Mouse (Mus musculus) limb, embryonic 11.5 days (tissue): Measurements from ENCODE around the gene Npas2. TPM values are rescaled to one million over a fixed set of nuclear protein-coding genes. Genes with fewer than 3 reads are reported as not detected.

Experiments
- ATAC-seq: fragments of 200-750 bp; cut with Nextera tagmentation; 2 replicates; pipeline ENCODE4 v1.8.0; 2017; ENCODE audit warnings: low read depth; ENCODE audit not compliant: insufficient number of reproducible peaks, low FRiP score, low TSS enrichment
- DNase-seq: peaks from one replicate; pipeline ENCODE4 v3.0.0-alpha.2; 2015; ENCODE audit warnings: low spot score
- H3K27ac ChIP-seq: fragments of 300-500 bp; sonication (generic); replicated peaks from 2 replicates; pipeline ENCODE4 v1.5.1; 2014; ENCODE audit warnings: low read depth, mild to moderate bottlenecking, low read length
- H3K27me3 ChIP-seq: fragments of 300-500 bp; sonication (generic); 2 replicates; pipeline ENCODE4 v1.6.1; 2014; ENCODE audit warnings: mild to moderate bottlenecking, low read length, mixed read lengths; ENCODE audit not compliant: control insufficient read depth, insufficient read depth
- H3K36me3 ChIP-seq: fragments of 300-500 bp; sonication (generic); 2 replicates; pipeline ENCODE4 v1.6.1; 2014; ENCODE audit warnings: mild to moderate bottlenecking, low read length, moderate library complexity, mixed read lengths; ENCODE audit not compliant: control insufficient read depth, insufficient read depth
- H3K4me1 ChIP-seq: fragments of 300-500 bp; sonication (generic); 2 replicates; pipeline ENCODE4 v1.6.1; 2014; ENCODE audit warnings: low read length, mixed read lengths; ENCODE audit not compliant: control insufficient read depth, insufficient read depth
- H3K4me2 ChIP-seq: fragments of 300-500 bp; sonication (generic); 2 replicates; pipeline ENCODE4 v1.6.1; 2014; ENCODE audit warnings: low read depth, mild to moderate bottlenecking, moderate library complexity; ENCODE audit not compliant: severe bottlenecking
- H3K4me3 ChIP-seq: fragments of 300-500 bp; sonication (generic); 2 replicates; pipeline ENCODE4 v1.5.1; 2014; ENCODE audit warnings: low read depth, low read length
- H3K9ac ChIP-seq: fragments of 300-500 bp; sonication (generic); 2 replicates; pipeline ENCODE4 v1.6.1; 2014; ENCODE audit warnings: mild to moderate bottlenecking, low read length
- H3K9me3 ChIP-seq: fragments of 300-500 bp; sonication (generic); 2 replicates; pipeline ENCODE4 v1.6.1; 2016; ENCODE audit warnings: low read length; ENCODE audit not compliant: control insufficient read depth
- WGBS: fragments of 180-500 bp; shearing (Covaris S2); extraction: QIAGEN DNeasy Blood & Tissue Kit; methylation state at CpG from one replicate; pipeline ENCODE4 v1.1.7; 2014; 5-methylcytosine and 5-hydroxymethylcytosine counted together
- polyA plus RNA-seq: library from polyadenylated mRNA; unstranded; fragments of >200 nt; fragmentation: Nextera tagmentation; extraction: Ambion mirVana; gene quantifications from 2 replicates; pipeline ENCODE4 v1.2.1, GENCODE M21; 2014

Npas2 gene
- polyA plus RNA-seq, 1 experiment from 2014 or later: 0.03 TPM

GRCm38 (mm10) chr1:39257331-39257594, 63.7 kb downstream of the Npas2 start:
- Histone ChIP-seq H3K27me3 (no peaks in the 10 kb centered on the region), H3K36me3 (no peaks in the 10 kb centered on the region), H3K4me1 (no peaks in the 10 kb centered on the region), H3K4me3 (no peak overlapping the region), H3K9me3 (0 out of 2 replicates have a peak, but pooled peaks cover 3% of the 10 kb centered on the region), H3K4me2 (no peak overlapping the region), H3K27ac (no peak overlapping the region), H3K9ac (no peak overlapping the region)
- DNase-seq: no peak
- 75% methylated on average over 3 of the region's 3 CpGs for WGBS
- ATAC-seq: no peak

GRCm38 (mm10) chr1:39259668-39260067, 66.1 kb downstream of the Npas2 start:
- H3K4me1 ChIP-seq: no peaks in the 10 kb centered on the region
- no peak overlapping the region for H3K4me3 ChIP-seq
- ATAC-seq: no peak
- no peak for DNase-seq
- no peaks in the 10 kb centered on the region for H3K27me3 ChIP-seq
- no peaks in the 10 kb centered on the region for H3K36me3 ChIP-seq
- 0 out of 2 replicates have a peak, but pooled peaks cover 3% of the 10 kb centered on the region for H3K9me3 ChIP-seq
- H3K4me2 ChIP-seq: no peak overlapping the region
- H3K9ac ChIP-seq: no peak overlapping the region
- H3K27ac ChIP-seq: no peak overlapping the region
- 55% methylated on average over 3 of the region's 3 CpGs for WGBS

- ATAC-seq: no peak
- no peaks in the 10 kb centered on the region for H3K36me3 ChIP-seq
- no peaks in the 10 kb centered on the region for H3K27me3 ChIP-seq
Observed at GRCm38 (mm10) chr1:39260183-39260978, 66.8 kb downstream of the Npas2 start.

GRCm38 (mm10) chr1:39266843-39267512, 73.4 kb downstream of the Npas2 start:
- DNase-seq: no peak
- 90% methylated on average over 9 of the region's 9 CpGs for WGBS
- Histone ChIP-seq H3K4me3 (no peak overlapping the region), H3K36me3 (no peaks in the 10 kb centered on the region), H3K27ac (no peak overlapping the region), H3K9ac (no peak overlapping the region), H3K4me2 (no peak overlapping the region), H3K4me1 (no peaks in the 10 kb centered on the region), H3K27me3 (no peaks in the 10 kb centered on the region), H3K9me3 (no peaks in the 10 kb centered on the region)
- no peak for ATAC-seq

More at GRCm38 (mm10) chr1:39260183-39260978, 66.8 kb downstream of the Npas2 start:
- no peak overlapping the region for H3K9ac ChIP-seq
- no peak overlapping the region for H3K4me3 ChIP-seq
- H3K9me3 ChIP-seq: 0 out of 2 replicates have a peak, but pooled peaks cover 3% of the 10 kb centered on the region
- H3K27ac ChIP-seq: no peak overlapping the region
- WGBS: 81% methylated on average over 8 of the region's 8 CpGs
- H3K4me2 ChIP-seq: no peak overlapping the region
- no peaks in the 10 kb centered on the region for H3K4me1 ChIP-seq
- DNase-seq: no peak

GRCm38 (mm10) chr1:39272976-39273375, 79.4 kb downstream of the Npas2 start:
- ATAC-seq (no peak), DNase-seq (no peak)
- Histone ChIP-seq H3K36me3 (no peaks in the 10 kb centered on the region), H3K9me3 (no peaks in the 10 kb centered on the region), H3K4me1 (no peaks in the 10 kb centered on the region), H3K27me3 (no peaks in the 10 kb centered on the region), H3K4me2 (no peak overlapping the region), H3K9ac (no peak overlapping the region), H3K27ac (no peak overlapping the region), H3K4me3 (no peak overlapping the region)
- WGBS: 81% methylated on average over 6 of the region's 6 CpGs

GRCm38 (mm10) chr1:39280391-39280790, 86.9 kb downstream of the Npas2 start:
- DNase-seq (no peak), ATAC-seq (no peak)
- H3K27ac ChIP-seq: no peak overlapping the region
- WGBS: 90% methylated on average over 7 of the region's 7 CpGs
- H3K27me3 ChIP-seq: no peaks in the 10 kb centered on the region
- no peaks in the 10 kb centered on the region for H3K9me3 ChIP-seq
- no peaks in the 10 kb centered on the region for H3K36me3 ChIP-seq
- no peak overlapping the region for H3K9ac ChIP-seq
- H3K4me3 ChIP-seq: no peak overlapping the region
- no peaks in the 10 kb centered on the region for H3K4me1 ChIP-seq
- no peak overlapping the region for H3K4me2 ChIP-seq

GRCm38 (mm10) chr1:39280989-39281875, 87.7 kb downstream of the Npas2 start:
- no peaks in the 10 kb centered on the region for H3K9me3 ChIP-seq
- 81% methylated on average over 15 of the region's 15 CpGs for WGBS
- H3K27me3 ChIP-seq: no peaks in the 10 kb centered on the region
- DNase-seq (no peak), ATAC-seq (no peak)
- no peak overlapping the region for H3K4me2 ChIP-seq
- H3K36me3 ChIP-seq: no peaks in the 10 kb centered on the region
- H3K4me3 ChIP-seq: no peak overlapping the region
- H3K27ac ChIP-seq: no peak overlapping the region
- no peak overlapping the region for H3K9ac ChIP-seq
- no peaks in the 10 kb centered on the region for H3K4me1 ChIP-seq

GRCm38 (mm10) chr1:39281888-39282287, 88.4 kb downstream of the Npas2 start:
- Histone ChIP-seq H3K36me3 (no peaks in the 10 kb centered on the region), H3K4me3 (no peak overlapping the region), H3K27me3 (no peaks in the 10 kb centered on the region), H3K9me3 (no peaks in the 10 kb centered on the region), H3K4me2 (no peak overlapping the region), H3K27ac (no peak overlapping the region), H3K4me1 (no peaks in the 10 kb centered on the region), H3K9ac (no peak overlapping the region)
- 89% methylated on average over 5 of the region's 5 CpGs for WGBS
- ATAC-seq (no peak), DNase-seq (no peak)
